Mouse (Mus musculus) olfactory bulb, adult 2 months (tissue): ENCODE data around the gene Snx13.

Source experiments
- CTCF ChIP-seq: fragments of 200-500 bp; IDR thresholded peaks from 2 replicates; pipeline ENCODE4 v1.5.1; 2012; ENCODE audit warnings: low read depth, mild to moderate bottlenecking, low read length, moderate library complexity; ENCODE audit not compliant: insufficient read depth
- POLR2A ChIP-seq: fragments of 200-500 bp; IDR thresholded peaks from 2 replicates; pipeline ENCODE4 v1.6.1; 2012; ENCODE audit warnings: mild to moderate bottlenecking, low read depth, low read length, moderate library complexity; ENCODE audit not compliant: insufficient read depth

GRCm38 (mm10) chr12:35050501-35050900 is 3.5 kb downstream of the Snx13 start:
- TF ChIP-seq CTCF (no peak), POLR2A (no peak)
